Mouse (Mus musculus) CH12.LX (cell line): ENCODE results near the gene Cngb1. TPM values are rescaled to one million over a fixed set of nuclear protein-coding genes. Genes with fewer than 3 reads are reported as not detected.

Experiments used
- DNase-seq: peaks from one replicate; pipeline ENCODE4 v3.0.0-alpha.2; 2013; ENCODE audit errors: extremely low read depth
- H3K27ac ChIP-seq: 2 replicates; pipeline ENCODE4 v1.5.1; 2012; ENCODE audit warnings: low read depth, mild to moderate bottlenecking, control low read depth, moderate library complexity; ENCODE audit not compliant: insufficient read depth
- H3K27me3 ChIP-seq: replicated peaks from 2 replicates; pipeline ENCODE3; 2012; ENCODE audit warnings: inconsistent platforms
- H3K36me3 ChIP-seq, 2 experiments: replicated peaks in 1 of 2; 2 replicates each; pipeline versions ENCODE3 to v1.6.1; 2012; ENCODE audit warnings: inconsistent platforms in 1 of 2, low read length in 1 of 2, mild to moderate bottlenecking in 1 of 2, mixed read lengths in 1 of 2, moderate library complexity in 1 of 2; ENCODE audit not compliant: control insufficient read depth in 1 of 2, insufficient read depth in 1 of 2
- H3K4me1 ChIP-seq, 2 experiments: 2 replicates each; pipeline ENCODE4 v1.6.1; 2012; ENCODE audit warnings: inconsistent platforms in 1 of 2, moderate library complexity in 1 of 2; ENCODE audit not compliant: insufficient read depth in 2 of 2, control insufficient read depth in 1 of 2
- H3K4me2 ChIP-seq: 2 replicates; pipeline ENCODE4 v1.6.1; 2012; ENCODE audit warnings: low read depth, mild to moderate bottlenecking, control low read depth; ENCODE audit not compliant: poor library complexity, insufficient read depth, severe bottlenecking
- H3K4me3 ChIP-seq, 3 experiments: fragments of 150-350 bp in 1 of 3; sonication (generic) in 1 of 3; replicated peaks in 1 of 3; 2 replicates each; pipeline versions ENCODE3 to v1.5.1; 2011 to 2012; ENCODE audit warnings: low read depth in 2 of 3, low read length in 2 of 3, mild to moderate bottlenecking in 2 of 3, moderate library complexity in 2 of 3, control low read depth in 1 of 3, improper control_type of control experiment in 1 of 3, inconsistent platforms in 1 of 3, mixed read lengths in 1 of 3; ENCODE audit not compliant: poor library complexity in 1 of 3
- H3K79me2 ChIP-seq: replicated peaks from 2 replicates; pipeline ENCODE4 v1.6.1; 2012; ENCODE audit warnings: mild to moderate bottlenecking, moderate library complexity; ENCODE audit not compliant: control insufficient read depth, poor library complexity, insufficient read depth, severe bottlenecking; ENCODE audit errors: extremely low read depth
- H3K9ac ChIP-seq: 2 replicates; pipeline ENCODE4 v1.6.1; 2012; ENCODE audit warnings: low read depth, mild to moderate bottlenecking, control low read depth, moderate library complexity; ENCODE audit not compliant: insufficient read depth
- H3K9me3 ChIP-seq: replicated peaks from 2 replicates; pipeline ENCODE3; 2012; ENCODE audit warnings: low read length, inconsistent platforms, mixed read lengths
- CHD1 ChIP-seq: IDR thresholded peaks from 2 replicates; pipeline ENCODE4 v1.6.1; 2012; ENCODE audit warnings: low read depth, low read length, improper control_type of control experiment, inconsistent platforms
- CTCF ChIP-seq, 2 experiments: IDR thresholded peaks in 1 of 2; conservative IDR thresholded peaks in 1 of 2; 2 replicates each; pipeline ENCODE4 v1.5.1; 2011 to 2012; ENCODE audit warnings: low read depth in 2 of 2, low read length in 2 of 2, improper control_type of control experiment in 1 of 2, inconsistent platforms in 1 of 2, mild to moderate bottlenecking in 1 of 2, moderate library complexity in 1 of 2
- E2F4 ChIP-seq: IDR thresholded peaks from 2 replicates; pipeline ENCODE4 v1.6.1; 2011; ENCODE audit warnings: low read depth, low read length, improper control_type of control experiment; ENCODE audit not compliant: insufficient replicate concordance
- EP300 ChIP-seq: IDR thresholded peaks from 2 replicates; pipeline ENCODE4 v1.6.1; 2011; ENCODE audit warnings: low read length, improper control_type of control experiment
- GABPA ChIP-seq: IDR thresholded peaks from 2 replicates; pipeline ENCODE4 v1.6.1; 2012; ENCODE audit warnings: low read depth, low read length, improper control_type of control experiment, inconsistent platforms; ENCODE audit not compliant: insufficient replicate concordance
- IRF4 ChIP-seq: IDR thresholded peaks from 2 replicates; pipeline ENCODE4 v1.6.1; 2014; ENCODE audit warnings: low read depth, mild to moderate bottlenecking, inconsistent platforms, low read length, improper control_type of control experiment
- JUN ChIP-seq: IDR thresholded peaks from 2 replicates; pipeline ENCODE4 v1.6.1; 2011; ENCODE audit warnings: low read depth, mild to moderate bottlenecking, low read length, improper control_type of control experiment, moderate library complexity; ENCODE audit not compliant: insufficient read depth
- JUND ChIP-seq: conservative IDR thresholded peaks from 2 replicates; pipeline ENCODE4 v1.6.1; 2011; ENCODE audit warnings: low read depth, low read length, improper control_type of control experiment
- MAFK ChIP-seq: IDR thresholded peaks from 2 replicates; pipeline ENCODE4 v1.6.1; 2011; ENCODE audit warnings: low read length, improper control_type of control experiment; ENCODE audit not compliant: insufficient replicate concordance
- MAZ ChIP-seq: IDR thresholded peaks from 2 replicates; pipeline ENCODE4 v1.6.1; 2012; ENCODE audit warnings: low read depth, mild to moderate bottlenecking, inconsistent platforms, low read length, improper control_type of control experiment, moderate library complexity
- MXI1 ChIP-seq: IDR thresholded peaks from 2 replicates; pipeline ENCODE4 v1.6.1; 2011; ENCODE audit warnings: mild to moderate bottlenecking, low read depth, low read length, improper control_type of control experiment
- MYC ChIP-seq: IDR thresholded peaks from 2 replicates; pipeline ENCODE4 v1.6.1; 2011; ENCODE audit warnings: low read depth, mild to moderate bottlenecking, improper control_type of control experiment, low read length
- NELFE ChIP-seq: IDR thresholded peaks from 2 replicates; pipeline ENCODE4 v1.6.1; 2011; ENCODE audit warnings: low read depth, low read length, improper control_type of control experiment
- POLR2A ChIP-seq: IDR thresholded peaks from 2 replicates; pipeline ENCODE4 v1.6.1; 2011; ENCODE audit warnings: low read depth, mild to moderate bottlenecking, improper control_type of control experiment, low read length
- RAD21 ChIP-seq: IDR thresholded peaks from 2 replicates; pipeline ENCODE4 v1.6.1; 2011; ENCODE audit warnings: low read depth, mild to moderate bottlenecking, low read length, improper control_type of control experiment, moderate library complexity
- SMC3 ChIP-seq: IDR thresholded peaks from 2 replicates; pipeline ENCODE4 v1.6.1; 2011; ENCODE audit warnings: low read depth, low read length, improper control_type of control experiment
- TCF12 ChIP-seq: IDR thresholded peaks from 2 replicates; pipeline ENCODE4 v1.6.1; 2014; ENCODE audit warnings: low read depth, mild to moderate bottlenecking, inconsistent platforms, low read length, improper control_type of control experiment
- UBTF ChIP-seq: IDR thresholded peaks from 2 replicates; pipeline ENCODE4 v1.6.1; 2012; ENCODE audit warnings: low read depth, mild to moderate bottlenecking, inconsistent platforms, low read length, improper control_type of control experiment, moderate library complexity
- USF2 ChIP-seq: conservative IDR thresholded peaks from 2 replicates; pipeline ENCODE4 v1.6.1; 2011; ENCODE audit warnings: low read depth, low read length, improper control_type of control experiment
- ZNF384 ChIP-seq: IDR thresholded peaks from 2 replicates; pipeline ENCODE4 v1.6.1; 2012; ENCODE audit warnings: low read depth, low read length, improper control_type of control experiment, inconsistent platforms
- dilution Hi-C: fragments of 300-500 bp; cut with MboI; formaldehyde crosslinking; loops from 2 replicates; pipeline ENCODE4 v1.14.3; 2020; ENCODE audit warnings: low sequenced_read_pairs; ENCODE audit not compliant: extremely low pct_unique_long_range_greater_than_20kb, extremely low pct_ligation_motif_present
- in situ Hi-C: fragments of 300-500 bp; cut with MboI; formaldehyde crosslinking; loops from 3 replicates; pipeline ENCODE4 v1.14.3; 2019; ENCODE audit warnings: low sequenced_read_pairs, low pct_ligation_motif_present, low pct_unique_long_range_greater_than_20kb, mixed read lengths
- polyA plus RNA-seq: library from polyadenylated mRNA; unstranded; fragments of >175 nt; gene quantifications from 2 replicates; pipeline ENCODE4 v1.2.1, GENCODE M21; 2012; ENCODE audit warnings: low read depth; ENCODE audit not compliant: insufficient read length
- total RNA-seq, 2 experiments: library from RNA; depleted of rRNA; stranded (reverse); fragments of 300-350 nt in 1 of 2; fragments of >200 nt in 1 of 2; gene quantifications; 2 replicates each; pipeline ENCODE4 v1.2.3; 2012 to 2014

Gene Cngb1
- total and polyA plus RNA-seq, 3 experiments = not detected

DNA sequence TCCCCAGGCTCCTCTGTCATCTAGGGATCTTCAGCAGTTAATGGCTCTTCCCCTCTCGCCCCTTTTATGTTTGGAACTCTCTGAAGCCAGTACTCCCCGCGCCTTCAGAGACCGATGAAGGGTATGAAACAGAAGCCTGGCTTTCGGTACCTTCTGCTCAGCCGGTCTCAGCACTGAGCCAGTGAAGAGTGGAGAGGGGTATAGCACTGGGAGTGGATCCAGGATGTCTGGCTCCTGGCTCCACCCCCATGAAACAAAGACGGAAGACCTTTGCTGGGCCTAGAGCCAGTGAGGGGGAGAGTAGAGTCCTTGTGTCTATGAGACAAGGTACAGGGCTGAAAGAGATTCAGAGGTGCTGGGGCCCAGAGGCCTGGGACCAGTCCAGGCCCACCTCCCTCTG, 12.5 kb downstream of the Cngb1 start:
- Histone ChIP-seq H3K27me3 (peaks cover 71% of the 10 kb centered on the region), H3K4me1 (no peaks in the 10 kb centered on the region), H3K79me2 (no peaks in the 10 kb centered on the region), H3K4me2 (no peak overlapping the region), H3K9me3 (peaks cover 2% of the 10 kb centered on the region), H3K27ac (no peak overlapping the region), H3K4me3 (no peak overlapping the region), H3K9ac (no peak overlapping the region), H3K36me3 (no peaks in the 10 kb centered on the region)
- TF ChIP-seq ZNF384 (no peak), MXI1 (no peak), JUN (no peak), NELFE (no peak)
- dilution Hi-C loops (no loop called here), in situ Hi-C loops (no loop called here)
- DNase-seq = no peak

DNA sequence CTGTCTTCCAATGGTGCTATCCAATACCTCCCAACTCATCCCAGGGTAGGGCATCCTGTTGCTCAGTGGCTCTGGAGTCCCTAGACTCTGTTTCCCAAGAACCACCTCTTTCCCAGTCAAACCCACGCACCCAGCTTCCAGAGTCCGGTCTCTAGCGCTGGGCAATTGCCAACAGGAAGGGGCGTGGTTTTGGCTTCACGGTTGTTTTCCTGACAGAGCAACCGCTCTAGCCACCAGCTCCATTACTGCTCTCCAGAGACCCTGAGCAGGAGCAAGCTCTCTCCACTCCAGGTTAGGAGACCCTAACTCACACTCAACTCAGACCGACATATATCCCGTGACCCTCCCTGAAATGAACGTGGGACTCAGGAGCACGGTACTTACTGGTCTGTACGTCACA, 13.2 kb downstream of the Cngb1 start:
- TF ChIP-seq USF2 (no peak), JUN (no peak), TCF12 (no peak), UBTF (no peak), GABPA (no peak), RAD21 (no peak)
- peaks cover 2% of the 10 kb centered on the region for H3K9me3 ChIP-seq
- H3K4me1 ChIP-seq = no peaks in the 10 kb centered on the region
- in situ Hi-C loops (no loop called here), dilution Hi-C loops (no loop called here)
- H3K27me3 ChIP-seq = peaks cover 71% of the 10 kb centered on the region
- H3K4me2 ChIP-seq = no peak overlapping the region
- H3K79me2 ChIP-seq = no peaks in the 10 kb centered on the region
- no peak overlapping the region for H3K4me3 ChIP-seq
- H3K27ac ChIP-seq = no peak overlapping the region
- no peak overlapping the region for H3K9ac ChIP-seq
- no peaks in the 10 kb centered on the region for H3K36me3 ChIP-seq
- DNase-seq = no peak

DNA sequence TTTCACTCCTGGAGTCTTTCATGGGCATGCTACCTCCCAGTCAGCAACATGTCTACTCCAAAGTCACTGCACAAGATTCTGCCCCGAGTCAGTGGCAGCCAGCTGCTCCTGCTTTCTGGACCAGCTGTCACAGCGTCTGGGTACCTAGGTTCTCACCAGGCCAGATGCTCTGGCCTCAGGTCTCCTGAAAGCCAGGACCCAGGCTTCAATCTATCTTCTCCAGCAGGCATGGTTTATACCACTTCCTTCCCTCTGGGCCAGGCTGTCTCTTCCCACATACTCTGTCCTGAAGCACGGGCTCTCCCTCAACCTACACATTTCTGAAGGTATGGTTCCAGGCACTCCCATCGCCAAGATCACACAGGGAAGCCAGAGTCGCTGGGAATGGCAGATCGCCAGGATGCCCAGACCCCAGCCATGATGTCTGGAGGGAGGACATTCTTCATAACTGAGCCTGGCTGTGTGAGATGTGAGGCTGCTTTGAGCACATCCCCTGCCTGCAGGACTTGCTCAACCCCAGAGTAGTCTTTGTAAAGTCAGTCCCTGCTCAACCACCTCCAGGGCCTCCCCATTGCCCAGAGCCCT, 17.2 kb downstream of the Cngb1 start:
- no peak overlapping the region for H3K4me2 ChIP-seq
- peaks cover 68% of the 10 kb centered on the region for H3K27me3 ChIP-seq
- H3K36me3 ChIP-seq = no peaks in the 10 kb centered on the region
- no peak overlapping the region for H3K27ac ChIP-seq
- dilution Hi-C loops = no loop called here
- in situ Hi-C loops = no loop called here
- no peak for TF ChIP-seq EP300
- TF ChIP-seq POLR2A = no peak
- TF ChIP-seq NELFE = no peak
- TF ChIP-seq SMC3 = no peak
- no peak for TF ChIP-seq JUND
- no peak for TF ChIP-seq MYC
- no peak for TF ChIP-seq RAD21
- no peak for TF ChIP-seq UBTF
- TF ChIP-seq MAFK = no peak
- TF ChIP-seq CHD1 = no peak
- no peak for TF ChIP-seq IRF4
- TF ChIP-seq USF2 = no peak
- no peak for TF ChIP-seq CTCF (conservative IDR thresholded peaks at IDR 0.05 in 1 of 2, IDR thresholded peaks at IDR 0.05 in 1 of 2; ENCODE audit: low read depth in 2 of 2, low read length in 2 of 2)
- no peak for TF ChIP-seq MAZ
- no peak for TF ChIP-seq E2F4
- H3K9me3 ChIP-seq = peaks cover 8% of the 10 kb centered on the region
- H3K9ac ChIP-seq = no peak overlapping the region
- no peak overlapping the region for H3K4me3 ChIP-seq
- H3K4me1 ChIP-seq = no peaks in the 10 kb centered on the region
- DNase-seq = no peak
- no peaks in the 10 kb centered on the region for H3K79me2 ChIP-seq
